Mouse (Mus musculus) G1E (cell line): ENCODE results near the gene Pafah2.

ENCODE experiments used
- CTCF ChIP-seq: IDR thresholded peaks from 2 replicates; pipeline ENCODE4 v1.5.1; 2012; ENCODE audit warnings: low read depth, low read length, inconsistent platforms, mixed read lengths
- GATA1 ChIP-seq: IDR thresholded peaks from 2 replicates; pipeline ENCODE4 v1.6.1; 2012; ENCODE audit warnings: borderline replicate concordance, low read length, inconsistent platforms, mixed read lengths
- POLR2AphosphoS5 ChIP-seq: IDR thresholded peaks from 2 replicates; pipeline ENCODE4 v1.6.1; 2012; ENCODE audit warnings: low read depth, low read length, inconsistent platforms; ENCODE audit not compliant: insufficient replicate concordance
- TAL1 ChIP-seq: conservative IDR thresholded peaks from 2 replicates; pipeline ENCODE4 v1.6.1; 2012; ENCODE audit warnings: low read depth, low read length, inconsistent platforms, mixed read lengths

DNA sequence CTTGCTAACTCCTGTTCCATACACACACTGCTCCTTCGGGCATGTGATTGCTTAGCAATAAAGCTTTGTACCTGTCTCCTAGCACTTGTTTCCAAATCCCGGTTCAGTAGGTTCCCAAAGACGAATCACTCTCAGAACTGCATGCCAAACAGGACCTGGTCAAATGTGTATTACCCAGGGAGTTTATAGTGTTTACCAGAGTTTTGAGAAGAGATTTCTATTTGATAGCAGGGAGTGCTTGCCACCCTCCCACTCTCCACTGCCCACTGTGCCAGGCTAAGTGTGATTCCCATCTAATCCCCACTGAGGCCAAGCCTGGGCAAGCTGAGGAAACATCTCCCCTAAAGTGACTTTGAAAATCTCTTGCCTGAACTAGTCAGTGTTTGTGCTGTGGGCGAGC is 46.1 kb downstream of the Pafah2 start:
- no peak for TF ChIP-seq CTCF
- TF ChIP-seq GATA1 = no peak
- TF ChIP-seq POLR2AphosphoS5 = no peak
- TF ChIP-seq TAL1 = no peak
